Mouse (Mus musculus) fat pad, adult 2 months (tissue): ENCODE results near the gene Guca1b.
A peak's percentile ranks its signal among the peaks of the same experiment; 100 is the strongest.

Experiments used
- DNase-seq: peaks from one replicate; pipeline ENCODE4 v3.0.0-alpha.2; 2011; ENCODE audit warnings: low read depth, low spot score; ENCODE audit errors: extremely low read depth

Gene Guca1b

GRCm38 (mm10) chr17:47385145-47385544 lies at the start of gene Guca1b:
Gene Guca1b (plus strand): TSS chr17:47385393.
- DNase-seq, result no peak

GRCm38 (mm10) chr17:47343121-47343520 lies 42.1 kb upstream of the Guca1b start:
- no peak for DNase-seq

DNA sequence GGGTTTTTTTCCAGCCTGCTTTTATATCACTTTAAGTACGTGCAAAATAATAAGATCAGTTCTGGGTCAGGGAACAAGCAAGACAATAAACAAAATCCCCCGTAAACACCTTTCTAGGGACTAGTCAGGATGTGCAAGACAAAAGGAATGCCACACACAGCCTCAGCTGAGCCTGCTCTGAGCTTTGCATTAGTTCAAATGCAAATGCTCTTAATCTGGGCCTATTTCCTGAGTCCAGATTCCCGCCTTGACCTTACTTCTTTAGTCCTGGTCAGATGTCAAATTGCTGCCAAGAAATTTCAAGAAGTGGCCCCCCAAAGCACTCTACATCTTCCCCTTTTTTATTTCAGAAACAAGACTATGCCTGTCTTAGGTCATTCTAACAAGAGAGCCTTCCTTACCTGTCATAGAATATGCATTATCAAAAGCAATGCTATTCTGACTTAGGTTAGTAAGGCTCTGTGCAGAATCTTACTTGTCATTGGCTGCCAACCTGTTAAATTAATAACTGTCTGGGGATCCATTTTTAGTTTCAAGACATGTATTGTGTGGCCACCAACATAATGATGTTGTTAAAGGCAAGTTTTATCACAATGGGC lies 35.4 kb upstream of the Guca1b start:
- DNase-seq, result no peak

GRCm38 (mm10) chr17:47359964-47360363 lies 25.2 kb upstream of the Guca1b start:
- no peak for DNase-seq

- DNase-seq, result no peak
These were observed 23.9 kb upstream of the Guca1b start for GRCm38 (mm10) chr17:47361343-47361742.

GRCm38 (mm10) chr17:47368401-47369086 lies 16.6 kb upstream of the Guca1b start, which contains the start of gene Mrps10:
Gene Mrps10 (plus strand): TSS chr17:47368887.
- peak; percentile 11 for DNase-seq

DNA sequence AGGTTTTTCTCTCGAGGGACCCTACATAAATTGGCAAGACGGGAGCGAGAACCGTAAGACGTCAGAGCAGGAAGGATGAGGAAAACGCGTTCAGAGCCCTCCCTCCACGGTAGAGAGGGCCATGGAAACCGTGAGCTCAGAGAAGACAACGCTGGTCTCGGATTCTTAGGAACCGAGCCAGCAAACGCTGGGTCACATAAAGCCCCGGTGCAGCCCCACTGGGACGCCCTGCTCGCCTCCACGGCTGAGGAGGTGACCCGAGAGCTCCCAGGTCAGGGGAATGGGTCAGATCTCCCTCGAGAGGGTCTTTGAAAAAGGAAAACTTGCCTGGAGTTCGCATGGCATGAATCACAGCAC lies 16.1 kb upstream of the Guca1b start:
- no peak for DNase-seq

DNA sequence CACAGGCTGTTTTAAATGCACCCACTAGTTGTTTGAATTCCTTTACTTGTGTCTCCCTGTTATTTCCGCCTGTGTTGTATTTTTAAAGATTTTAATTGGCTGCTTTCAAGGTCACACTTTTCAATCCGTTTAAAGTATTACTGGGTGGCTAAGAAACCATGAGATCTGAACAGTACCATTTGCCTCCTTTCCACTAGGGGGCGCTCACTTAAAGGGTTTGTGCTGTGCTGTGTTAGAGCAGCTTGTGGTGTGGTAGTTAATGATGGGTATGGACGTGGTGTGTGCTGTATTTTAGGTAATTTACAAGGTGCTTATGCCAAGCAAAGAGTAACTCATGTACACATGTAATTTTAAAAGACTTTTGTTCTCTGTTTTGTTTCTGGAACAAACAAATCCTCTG lies 13.7 kb upstream of the Guca1b start:
- no peak for DNase-seq

DNA sequence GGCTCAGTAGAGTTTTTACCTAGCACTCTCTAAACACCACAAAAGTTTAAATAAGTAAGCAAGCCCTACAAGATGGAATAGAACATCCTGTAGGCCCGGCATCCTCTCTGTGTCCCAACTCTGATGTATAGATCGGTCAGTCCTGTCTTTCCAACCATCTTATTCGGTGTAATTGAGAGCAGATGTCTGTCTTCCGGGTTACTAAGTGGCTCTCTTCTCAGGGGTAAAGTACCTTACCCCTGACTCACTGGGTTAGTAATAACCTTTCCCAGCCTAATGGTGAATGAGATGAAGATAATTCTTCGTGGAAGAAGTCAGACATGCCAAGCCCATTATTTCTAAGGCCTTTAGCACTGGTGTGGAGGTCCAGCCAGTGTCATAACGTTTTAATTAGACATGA lies 11.2 kb upstream of the Guca1b start:
- no peak for DNase-seq

DNA sequence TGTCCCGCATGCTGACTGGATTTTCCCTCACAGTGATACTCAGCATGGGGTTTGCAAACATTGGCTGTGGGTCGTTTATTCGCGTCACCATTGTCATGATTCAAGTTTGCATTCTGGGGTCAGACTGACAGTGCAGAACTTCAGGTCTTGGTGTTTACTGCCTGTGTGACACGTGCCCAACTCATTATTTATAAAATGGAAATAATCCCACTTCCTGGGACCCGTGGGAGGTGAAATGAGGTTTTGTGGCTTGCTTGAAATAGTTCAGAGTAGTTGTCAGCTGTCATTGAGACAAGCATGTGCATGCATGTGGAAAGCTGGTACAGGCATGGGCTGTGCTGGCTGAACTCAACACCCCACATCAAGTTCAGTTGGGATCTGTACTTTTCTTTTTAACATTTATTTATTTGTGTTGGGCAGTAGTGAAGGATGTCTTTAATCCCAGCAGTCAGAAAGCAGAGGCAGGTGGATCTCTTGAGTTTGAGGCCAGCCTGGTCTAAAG lies 8.4 kb upstream of the Guca1b start:
- no peak for DNase-seq

DNA sequence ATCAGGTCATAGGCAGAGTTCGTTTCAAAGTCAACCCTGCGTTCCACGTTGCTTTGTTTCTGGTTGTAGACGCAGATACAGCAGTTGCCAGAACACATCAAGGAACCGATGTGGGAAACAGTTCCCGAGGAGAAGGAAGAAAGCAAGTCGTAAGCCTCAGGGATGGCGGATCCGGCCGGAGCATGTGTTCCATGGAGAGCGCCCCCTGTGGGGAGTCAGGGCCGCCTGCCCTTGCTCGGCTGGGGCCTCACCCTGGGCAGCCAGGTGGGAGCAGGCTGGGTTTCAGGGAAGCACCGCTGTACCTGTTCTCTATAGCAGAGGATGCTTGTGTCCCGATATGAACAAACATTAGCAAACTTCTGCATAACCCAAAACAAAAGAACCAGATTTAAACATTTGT lies 7.1 kb upstream of the Guca1b start:
- DNase-seq, result no peak

DNA sequence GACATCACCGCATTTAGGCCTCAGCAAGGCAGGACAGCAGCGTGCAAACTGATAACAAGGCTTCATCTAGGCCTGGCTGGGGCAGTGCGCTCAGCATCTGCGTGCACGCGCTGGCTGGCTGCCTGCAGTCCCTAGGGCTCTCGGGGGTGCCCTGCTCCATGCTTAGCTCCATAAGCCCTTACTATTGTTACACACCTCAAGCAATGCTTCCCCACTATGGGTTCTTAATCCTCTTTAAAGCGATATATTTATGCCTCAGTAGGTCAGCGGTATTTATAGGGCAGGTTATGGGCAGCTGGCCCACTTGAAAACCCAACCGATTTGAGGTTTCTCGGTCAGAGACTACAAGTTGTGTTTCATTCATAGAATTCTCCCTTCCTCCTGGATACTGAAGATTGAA lies 3.3 kb upstream of the Guca1b start:
- no peak for DNase-seq

DNA sequence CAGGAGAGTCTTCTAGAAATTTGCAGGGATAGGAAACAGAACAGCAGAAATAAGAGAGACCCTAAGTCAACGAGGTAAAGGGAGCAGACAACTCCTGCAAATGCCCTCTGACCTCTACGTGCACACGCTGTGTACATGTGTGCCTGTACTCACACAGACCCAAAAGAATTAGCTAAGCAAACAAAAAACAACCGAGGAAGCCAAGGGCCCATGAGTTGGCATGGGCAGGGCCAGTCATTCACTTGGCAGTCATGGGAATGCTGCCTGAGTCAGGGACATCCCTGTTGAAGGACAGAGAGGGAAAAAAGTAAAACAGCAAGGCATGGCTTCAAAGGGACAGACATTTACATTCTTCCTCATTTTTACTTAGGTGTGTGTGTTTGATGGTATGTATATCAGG lies 1.9 kb upstream of the Guca1b start:
- no peak for DNase-seq

DNA sequence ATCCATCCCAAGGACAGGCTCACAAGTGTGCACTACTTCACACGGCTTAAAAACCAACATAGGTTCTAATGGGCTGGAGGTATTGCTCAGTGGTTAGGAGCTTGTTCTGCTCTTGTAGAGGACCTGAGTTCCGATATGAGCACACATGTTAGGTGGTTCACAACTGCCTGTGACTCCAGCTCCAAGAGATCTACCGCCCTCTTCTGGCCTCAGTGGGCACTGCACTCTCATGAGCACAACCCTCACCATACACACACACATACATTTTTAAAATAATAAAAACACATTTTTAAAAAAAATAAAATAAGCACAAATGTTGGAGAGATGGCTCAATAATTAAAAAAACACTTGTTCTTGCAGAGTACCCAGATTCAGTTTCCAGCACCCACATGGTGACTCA lies 1.1 kb upstream of the Guca1b start:
- no peak for DNase-seq

DNA sequence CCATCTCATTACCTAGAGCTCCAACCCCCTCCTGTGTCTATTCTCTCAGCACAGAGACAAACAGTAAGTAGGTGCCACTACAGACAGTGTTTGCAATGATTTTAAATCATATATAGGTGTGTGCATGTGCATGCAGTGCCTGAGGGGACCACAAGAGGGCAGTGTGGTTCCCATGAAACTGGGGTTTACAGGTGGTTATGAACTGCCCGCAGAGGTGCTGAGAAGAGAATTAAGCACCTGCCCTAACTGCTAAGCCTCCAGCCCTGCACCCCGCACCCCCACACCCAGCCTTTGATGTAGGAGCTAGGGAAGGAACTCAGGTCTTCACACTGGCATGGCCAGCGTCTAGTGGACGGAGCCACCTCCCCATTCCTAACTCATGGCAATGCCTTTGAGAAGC lies 1.5 kb downstream of the Guca1b start:
- DNase-seq, result no peak

DNA sequence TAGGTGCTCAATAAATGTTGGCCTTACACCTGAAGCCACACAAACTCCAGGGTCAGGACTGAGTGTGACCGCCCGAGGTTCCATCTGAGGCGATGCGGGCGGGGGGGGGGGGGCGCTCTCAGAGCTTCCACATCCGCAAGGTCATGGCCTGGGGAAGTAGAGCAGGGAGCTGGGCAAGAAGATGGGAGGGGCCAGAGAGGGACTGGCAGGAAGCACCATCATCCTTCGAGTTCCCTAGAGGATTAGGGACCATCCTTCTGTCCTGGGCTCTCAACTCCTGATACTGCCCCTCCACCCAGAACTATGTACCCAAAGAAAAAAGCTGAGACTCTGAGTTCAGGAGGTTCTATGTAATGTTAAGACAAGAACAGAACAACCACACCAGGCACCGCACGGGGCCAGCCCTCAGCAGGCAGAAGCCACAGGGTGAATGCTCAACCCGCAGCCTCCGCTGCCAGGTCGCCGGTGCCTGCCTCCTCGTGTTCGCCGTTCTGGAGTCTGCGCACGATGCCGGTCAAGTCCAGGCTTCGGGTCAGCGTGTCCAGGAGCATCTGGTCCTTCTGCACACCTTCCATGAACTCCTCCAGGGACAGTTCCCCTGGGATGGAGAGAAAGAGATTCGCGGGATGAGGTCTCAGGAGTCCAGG lies 9.2 kb downstream of the Guca1b start:
- no peak for DNase-seq

DNA sequence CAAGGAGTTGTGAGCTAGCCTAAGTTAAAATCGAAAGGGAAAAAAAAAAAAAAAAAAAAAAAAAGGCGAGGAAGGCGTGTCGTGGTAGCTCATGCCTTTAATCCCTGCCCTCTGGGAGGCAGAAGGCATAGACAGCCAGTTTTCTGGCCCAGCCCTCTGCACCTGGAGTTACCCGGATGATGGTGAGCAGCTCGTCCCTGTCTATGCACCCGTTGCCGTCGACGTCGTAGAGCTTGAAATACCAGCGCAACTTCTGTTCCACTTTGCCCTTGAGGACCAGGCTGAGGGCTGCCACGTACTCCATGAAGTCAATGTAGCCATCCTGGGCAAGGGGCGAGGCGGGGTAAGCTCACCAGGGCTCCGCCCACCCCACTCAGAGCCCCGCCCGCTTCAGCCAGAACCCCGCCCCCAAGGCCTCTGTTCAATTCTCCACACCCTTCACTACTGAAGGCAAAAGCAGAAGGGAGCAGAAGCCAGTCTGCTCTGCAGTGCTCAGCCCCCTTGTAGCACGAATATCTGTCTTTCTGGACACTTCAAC lies 10.3 kb downstream of the Guca1b start:
- DNase-seq, result no peak

- no peak for DNase-seq
These were observed 13.9 kb downstream of the Guca1b start for GRCm38 (mm10) chr17:47399091-47399490.

- no peak for DNase-seq
These were observed 15.3 kb downstream of the Guca1b start, which contains the start of gene Guca1a for GRCm38 (mm10) chr17:47400451-47400850. Gene Guca1a (minus strand): TSS chr17:47400584.

DNA sequence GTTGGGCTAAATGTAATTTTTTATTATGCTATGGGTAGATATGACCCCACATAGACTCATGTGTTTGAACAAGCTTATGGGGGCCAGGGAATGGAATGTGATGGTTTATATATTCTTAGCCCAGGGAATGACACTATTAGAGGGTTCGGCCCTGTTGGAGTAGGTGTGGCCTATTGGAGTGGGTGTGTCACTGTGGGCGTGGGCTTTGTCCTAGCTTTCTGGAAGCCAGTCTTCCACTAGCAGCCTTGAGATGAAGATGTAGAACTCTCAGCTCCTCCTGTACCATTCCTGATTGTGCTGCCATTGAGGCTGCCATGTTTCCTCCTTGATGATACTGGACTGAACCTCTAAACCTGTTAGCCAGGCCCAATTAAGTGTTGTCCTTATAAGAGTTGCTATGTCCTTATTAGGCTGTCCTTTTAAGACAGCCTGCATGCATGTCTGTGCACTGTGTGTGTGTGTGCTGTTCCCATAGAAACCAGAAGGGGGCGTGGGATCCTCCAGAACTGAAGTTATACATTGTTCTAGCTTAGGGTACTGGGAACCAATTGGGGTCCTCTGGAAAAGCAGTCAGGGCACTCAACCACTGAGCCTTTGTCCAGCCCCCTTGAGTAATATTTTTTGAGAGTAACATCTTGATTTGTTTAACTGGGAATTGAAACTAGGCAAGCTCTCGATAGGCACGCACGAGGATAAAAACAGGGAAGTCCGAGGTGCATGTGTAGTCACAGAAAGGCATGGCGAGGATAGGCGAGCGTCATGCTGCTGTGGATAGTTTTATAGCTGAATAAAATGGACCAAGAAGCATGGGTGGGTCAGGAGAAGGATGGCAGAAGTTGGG lies 22.7 kb downstream of the Guca1b start:
- DNase-seq, result no peak

- DNase-seq, result no peak
These were observed 23.3 kb downstream of the Guca1b start for GRCm38 (mm10) chr17:47408558-47408898.
